Mouse (Mus musculus): ENCODE measurements at regions not wholly inside any gene's neighbourhood (a gene's known extent, or its start where the extent isn't known, plus 50 kb on each side); places are given as distances from the start of the nearest gene placed in this dataset.

- DNase-seq (ENCODE audit: low spot score in 2 of 2), result no peak
Measured at GRCm38 (mm10) chr13:31166286-31166685, 192.3 kb downstream of the Gm5447 start.

GRCm38 (mm10) chr13:31168854-31169253, 194.8 kb downstream of the Gm5447 start:
- DNase-seq (ENCODE audit: low spot score in 2 of 2), result no peak

- DNase-seq (ENCODE audit: low spot score in 2 of 2), result no peak
Measured at GRCm38 (mm10) chr13:31171751-31172150, 197.7 kb downstream of the Gm5447 start.

- no peak for DNase-seq (ENCODE audit: low spot score in 2 of 2)
Measured at GRCm38 (mm10) chr13:31172580-31172979, 198.6 kb downstream of the Gm5447 start.

- DNase-seq (ENCODE audit: low spot score in 2 of 2), result no peak
Measured at GRCm38 (mm10) chr13:31177999-31178783, 204.2 kb downstream of the Gm5447 start.

- DNase-seq (ENCODE audit: low spot score in 2 of 2), result no peak
Measured at GRCm38 (mm10) chr13:31178964-31179363, 205.0 kb downstream of the Gm5447 start.

GRCm38 (mm10) chr13:31179407-31180001, 205.5 kb downstream of the Gm5447 start:
- peak; percentile 8 to 12 for DNase-seq (ENCODE audit: low spot score in 2 of 2)

- DNase-seq (ENCODE audit: low spot score in 2 of 2), result no peak
Measured at GRCm38 (mm10) chr13:31181530-31181929, 207.5 kb downstream of the Gm5447 start.

GRCm38 (mm10) chr13:31184845-31185834, 211.1 kb downstream of the Gm5447 start:
- no peak for DNase-seq (ENCODE audit: low spot score in 2 of 2)

GRCm38 (mm10) chr13:31186805-31187589, 213.0 kb downstream of the Gm5447 start:
- no peak for DNase-seq (ENCODE audit: low spot score in 2 of 2)

- no peak for DNase-seq (ENCODE audit: low spot score in 2 of 2)
Measured at GRCm38 (mm10) chr13:31189116-31189515, 215.1 kb downstream of the Gm5447 start.

- no peak for DNase-seq (ENCODE audit: low spot score in 2 of 2)
Measured at GRCm38 (mm10) chr13:31190036-31190435, 216.0 kb downstream of the Gm5447 start.

GRCm38 (mm10) chr13:31191344-31192139, 217.5 kb downstream of the Gm5447 start:
- DNase-seq (ENCODE audit: low spot score in 2 of 2), result no peak

GRCm38 (mm10) chr13:31194971-31195370, 221.0 kb downstream of the Gm5447 start:
- no peak for DNase-seq (ENCODE audit: low spot score in 2 of 2)

GRCm38 (mm10) chr13:31196546-31196945, 222.5 kb downstream of the Gm5447 start:
- DNase-seq (ENCODE audit: low spot score in 2 of 2), result no peak

GRCm38 (mm10) chr13:31197593-31197992, 223.6 kb downstream of the Gm5447 start:
- no peak for DNase-seq (ENCODE audit: low spot score in 2 of 2)

- no peak for DNase-seq (ENCODE audit: low spot score in 2 of 2)
Measured at GRCm38 (mm10) chr13:31199384-31199783, 225.4 kb downstream of the Gm5447 start.

- DNase-seq (ENCODE audit: low spot score in 2 of 2), result no peak
Measured at GRCm38 (mm10) chr13:31204068-31204467, 230.1 kb downstream of the Gm5447 start.

GRCm38 (mm10) chr13:31206381-31206780, 232.4 kb downstream of the Gm5447 start:
- no peak for DNase-seq (ENCODE audit: low spot score in 2 of 2)

- peak in 1 of 2 experiments; percentile 19 for DNase-seq (ENCODE audit: low spot score in 2 of 2)
Measured at GRCm38 (mm10) chr13:31207709-31208108, 233.7 kb downstream of the Gm5447 start.

Data from frontal cortex, postnatal 25 days (tissue).